Comparison of ENCODE assay signal across 17 mouse cellular contexts in genomic region chr7:25293191-25293739, GRCm38 (mm10). TPM values are rescaled to one million over a fixed set of nuclear protein-coding genes. Genes with fewer than 3 reads are reported as not detected.
DNase-seq lines count a peak whose midpoint lies in the region; ATAC-seq and TF ChIP-seq lines count a peak whose summit lies in the region.
"Had no signal": no experiment of that assay in that cellular context is flagged by ENCODE, and none has a peak within 500 bp of the region (broad histone marks: within the 10 kb centered on the region; RNA-seq: fewer than 3 reads in every experiment).

No protein-coding gene starts in this region.

- H3K9me3 ChIP-seq in forebrain, embryonic 12.5 days: 0 out of 2 replicates have a peak, but pooled peaks cover 7% of the 10 kb centered on the region
- no peaks in the 10 kb centered on the region for H3K9me3 ChIP-seq in forebrain, embryonic 14.5 days (replicated peaks; ENCODE audit: control insufficient read depth, low read length)
- H3K9me3 ChIP-seq in kidney, embryonic 15.5 days (replicated peaks): no peaks in the 10 kb centered on the region
- no peaks in the 10 kb centered on the region for H3K9me3 ChIP-seq in kidney, embryonic 14.5 days (ENCODE audit: control insufficient read depth, low read length)
- no peaks in the 10 kb centered on the region; the same call in 1 of the 2 replicates for H3K9me3 ChIP-seq in embryonic facial prominence, embryonic 10.5 days
- H3K9me3 ChIP-seq in intestine, postnatal 0 days (ENCODE audit: control insufficient read depth): no peaks in the 10 kb centered on the region
- H3K9me3 ChIP-seq: midbrain, embryonic 12.5 days had no signal

- DNase-seq in forebrain, embryonic 14.5 days (ENCODE audit: low spot score): no peak
- no peak for DNase-seq in embryonic facial prominence, embryonic 10.5 days (ENCODE audit: low spot score)
- DNase-seq in right cerebral cortex, adult 2 months (ENCODE audit: low spot score in 2 of 2): no peak
- no peak for DNase-seq in left cerebral cortex, adult 2 months (ENCODE audit: extremely low spot score in 1 of 2, low spot score in 2 of 2)
- DNase-seq: cerebellum, adult 11 months; lung, embryonic 14.5 days had no signal

- H3K36me3 ChIP-seq in forebrain, embryonic 12.5 days (replicated peaks): peaks cover 78% of the 10 kb centered on the region
- peaks cover 79% of the 10 kb centered on the region for H3K36me3 ChIP-seq in forebrain, embryonic 14.5 days (ENCODE audit: control insufficient read depth, insufficient read depth, low read length)
- H3K36me3 ChIP-seq in kidney, embryonic 15.5 days: peaks cover 75% of the 10 kb centered on the region
- H3K36me3 ChIP-seq in kidney, embryonic 14.5 days (ENCODE audit: control insufficient read depth, insufficient read depth, low read length): peaks cover 72% of the 10 kb centered on the region
- H3K36me3 ChIP-seq in embryonic facial prominence, embryonic 10.5 days (replicated peaks): peaks cover 80% of the 10 kb centered on the region
- H3K36me3 ChIP-seq in intestine, postnatal 0 days (ENCODE audit: control insufficient read depth, insufficient read depth): peaks cover 66% of the 10 kb centered on the region

- H3K4me3 ChIP-seq in forebrain, embryonic 12.5 days (replicated peaks): no peak overlapping the region
- H3K4me3 ChIP-seq in forebrain, embryonic 14.5 days (ENCODE audit: low read depth, low read length): no peak overlapping the region
- no peak overlapping the region for H3K4me3 ChIP-seq in kidney, embryonic 15.5 days (replicated peaks)
- no peak overlapping the region for H3K4me3 ChIP-seq in kidney, embryonic 14.5 days (ENCODE audit: low read length)
- peak overlapping the region; percentile 17; the same call in 1 of the 2 replicates for H3K4me3 ChIP-seq in embryonic facial prominence, embryonic 10.5 days
- H3K4me3 ChIP-seq in intestine, postnatal 0 days (ENCODE audit: low read depth, low read length): no peak overlapping the region
- H3K4me3 ChIP-seq in left cerebral cortex, adult 2 months: no peak overlapping the region
- H3K4me3 ChIP-seq: midbrain, embryonic 12.5 days had no signal

- intact Hi-C loops in left cerebral cortex, adult 2 months (cut with DNase I): no loop called here

- peaks cover 32% of the 10 kb centered on the region for H3K4me1 ChIP-seq in forebrain, embryonic 12.5 days
- peaks cover 11% of the 10 kb centered on the region; the same call in 1 of the 2 replicates for H3K4me1 ChIP-seq in forebrain, embryonic 14.5 days (ENCODE audit: control insufficient read depth, insufficient read depth, low read length)
- H3K4me1 ChIP-seq in kidney, embryonic 15.5 days: peaks cover 38% of the 10 kb centered on the region
- peaks cover 8% of the 10 kb centered on the region for H3K4me1 ChIP-seq in kidney, embryonic 14.5 days (ENCODE audit: control insufficient read depth, insufficient read depth, low read length)
- H3K4me1 ChIP-seq in embryonic facial prominence, embryonic 10.5 days: peaks cover 15% of the 10 kb centered on the region
- H3K4me1 ChIP-seq in intestine, postnatal 0 days (replicated peaks; ENCODE audit: control insufficient read depth, insufficient read depth, low read length): no peaks in the 10 kb centered on the region

- WGBS in forebrain, embryonic 12.5 days: 79% methylated on average over 10 of the region's 10 CpGs
- 83% methylated on average over 10 of the region's 10 CpGs for WGBS in forebrain, embryonic 14.5 days
- WGBS in kidney, embryonic 15.5 days: 74% methylated on average over 10 of the region's 10 CpGs
- WGBS in kidney, embryonic 14.5 days: 84% methylated on average over 10 of the region's 10 CpGs
- 81% methylated on average over 10 of the region's 10 CpGs for WGBS in embryonic facial prominence, embryonic 10.5 days
- 87% methylated on average over 10 of the region's 10 CpGs for WGBS in intestine, postnatal 0 days

- H3K9ac ChIP-seq in forebrain, embryonic 12.5 days: no peak overlapping the region
- no peak overlapping the region for H3K9ac ChIP-seq in forebrain, embryonic 14.5 days (ENCODE audit: low read length)
- no peak overlapping the region for H3K9ac ChIP-seq in kidney, embryonic 15.5 days
- no peak overlapping the region for H3K9ac ChIP-seq in kidney, embryonic 14.5 days (ENCODE audit: low read depth, low read length)
- H3K9ac ChIP-seq in intestine, postnatal 0 days (ENCODE audit: low read depth, low read length): no peak overlapping the region
- H3K9ac ChIP-seq: lung, embryonic 14.5 days; midbrain, embryonic 12.5 days had no signal

- H3K4me2 ChIP-seq in forebrain, embryonic 12.5 days: no peak overlapping the region
- H3K4me2 ChIP-seq in forebrain, embryonic 14.5 days (ENCODE audit: low read length): no peak overlapping the region
- no peak overlapping the region for H3K4me2 ChIP-seq in kidney, embryonic 15.5 days
- no peak overlapping the region for H3K4me2 ChIP-seq in kidney, embryonic 14.5 days (replicated peaks; ENCODE audit: low read depth, low read length)
- H3K4me2 ChIP-seq in intestine, postnatal 0 days (replicated peaks; ENCODE audit: low read depth): no peak overlapping the region
- H3K4me2 ChIP-seq: lung, embryonic 14.5 days; midbrain, embryonic 12.5 days had no signal

- TF ChIP-seq CTCF in intestine, postnatal 0 days (IDR thresholded peaks at IDR 0.05; ENCODE audit: low read depth): no peak
- TF ChIP-seq CTCF in left cerebral cortex, adult 2 months (IDR thresholded peaks at IDR 0.05): no peak

- no peaks in the 10 kb centered on the region for H3K27me3 ChIP-seq in forebrain, embryonic 12.5 days
- no peaks in the 10 kb centered on the region for H3K27me3 ChIP-seq in forebrain, embryonic 14.5 days (replicated peaks; ENCODE audit: control insufficient read depth, insufficient read depth, low read length)
- no peaks in the 10 kb centered on the region for H3K27me3 ChIP-seq in kidney, embryonic 15.5 days
- H3K27me3 ChIP-seq in kidney, embryonic 14.5 days (ENCODE audit: control insufficient read depth, insufficient read depth, low read length): no peaks in the 10 kb centered on the region
- no peaks in the 10 kb centered on the region for H3K27me3 ChIP-seq in embryonic facial prominence, embryonic 10.5 days (replicated peaks; ENCODE audit: low read depth, poor library complexity, severe bottlenecking)
- no peaks in the 10 kb centered on the region for H3K27me3 ChIP-seq in intestine, postnatal 0 days (replicated peaks; ENCODE audit: control insufficient read depth, insufficient read depth, low read length)
- H3K27me3 ChIP-seq: midbrain, embryonic 12.5 days had no signal

- no peak for ATAC-seq in forebrain, embryonic 12.5 days (ENCODE audit: low FRiP score)
- no peak for ATAC-seq in forebrain, embryonic 14.5 days
- ATAC-seq in kidney, embryonic 15.5 days (replicated peaks; ENCODE audit: low FRiP score): no peak
- ATAC-seq in kidney, embryonic 14.5 days (ENCODE audit: low FRiP score, low TSS enrichment): no peak
- no peak for ATAC-seq in intestine, postnatal 0 days

- H3K27ac ChIP-seq in forebrain, embryonic 12.5 days: peak overlapping the region; percentile 5; the same call in 1 of the 2 replicates
- no peak overlapping the region for H3K27ac ChIP-seq in forebrain, embryonic 14.5 days (ENCODE audit: low read depth, low read length)
- 0 out of 2 replicates have a peak overlapping the region, but pooled peaks have one; percentile 41 for H3K27ac ChIP-seq in kidney, embryonic 15.5 days
- H3K27ac ChIP-seq in kidney, embryonic 14.5 days (ENCODE audit: low read depth, low read length): no peak overlapping the region
- H3K27ac ChIP-seq in embryonic facial prominence, embryonic 10.5 days (replicated peaks): no peak overlapping the region
- H3K27ac ChIP-seq in intestine, postnatal 0 days (ENCODE audit: low read depth, low read length): peak overlapping the region; percentile 21; the same call in 1 of the 2 replicates
- no peak overlapping the region for H3K27ac ChIP-seq in left cerebral cortex, adult 2 months
- H3K27ac ChIP-seq: midbrain, embryonic 12.5 days had no signal

RNA-seq across cellular contexts. Expression of gene Pafah1b3, which starts 4.5 kb away (rescaled TPM):
- 378 and 384 TPM in 2 replicates for polyA plus RNA-seq in forebrain, embryonic 12.5 days (2016; fragmentation: Nextera tagmentation; extraction: Ambion mirVana)
- 574 and 635 TPM in 2 replicates for polyA plus RNA-seq in forebrain, embryonic 14.5 days (2014; fragmentation: Nextera tagmentation; extraction: Ambion mirVana)
- polyA plus RNA-seq in kidney, embryonic 15.5 days (2015; fragmentation: Nextera tagmentation; extraction: Ambion mirVana): 181 and 191 TPM in 2 replicates
- polyA plus RNA-seq in kidney, embryonic 14.5 days (2014; fragmentation: Nextera tagmentation; extraction: Ambion mirVana): 199 and 245 TPM in 2 replicates
- 281 and 301 TPM in 2 replicates for polyA plus RNA-seq in embryonic facial prominence, embryonic 10.5 days (2016; fragmentation: Nextera tagmentation; extraction: Ambion mirVana)
- polyA plus RNA-seq in intestine, postnatal 0 days (2015; fragmentation: Nextera tagmentation; extraction: Ambion mirVana): 87.6 and 91.9 TPM in 2 replicates
- total RNA-seq in left cerebral cortex, adult 2 months (2021): 10 to 100 TPM; 27.9 to 34.2 TPM

RNA-seq across cellular contexts. Expression of gene Prr19, which starts 7.9 kb away (rescaled TPM):
- polyA plus RNA-seq in forebrain, embryonic 12.5 days (2016; fragmentation: Nextera tagmentation; extraction: Ambion mirVana): 1.3 and 1.7 TPM in 2 replicates
- 1.8 and 2.2 TPM in 2 replicates for polyA plus RNA-seq in forebrain, embryonic 14.5 days (2014; fragmentation: Nextera tagmentation; extraction: Ambion mirVana)
- 0.90 and 1.0 TPM in 2 replicates for polyA plus RNA-seq in kidney, embryonic 15.5 days (2015; fragmentation: Nextera tagmentation; extraction: Ambion mirVana)
- polyA plus RNA-seq in kidney, embryonic 14.5 days (2014; fragmentation: Nextera tagmentation; extraction: Ambion mirVana): 0.67 and 0.69 TPM in 2 replicates
- polyA plus RNA-seq in embryonic facial prominence, embryonic 10.5 days (2016; fragmentation: Nextera tagmentation; extraction: Ambion mirVana): 0.82 and 0.88 TPM in 2 replicates
- polyA plus RNA-seq in intestine, postnatal 0 days (2015; fragmentation: Nextera tagmentation; extraction: Ambion mirVana): 0.12 TPM in 1 of 2 replicates, not detected in the other
- under 1 TPM in 1 of 2 experiments, not detected in 1; 0.27 TPM for total RNA-seq in left cerebral cortex, adult 2 months (2021)
- total RNA-seq: adrenal gland, adult 18-20 months; hematopoietic stem cell, adult 5-6 weeks; layer of hippocampus, adult 18-20 months; left cerebral cortex, postnatal 36 days had no signal
- polyA plus RNA-seq: C2C12; small intestine, adult 2 months had no signal

RNA-seq across cellular contexts. Expression of gene Tmem145, which starts 12.6 kb away (rescaled TPM):
- polyA plus RNA-seq in forebrain, embryonic 12.5 days (2016; fragmentation: Nextera tagmentation; extraction: Ambion mirVana): 11.9 and 12.1 TPM in 2 replicates
- 14.5 and 25.5 TPM in 2 replicates for polyA plus RNA-seq in forebrain, embryonic 14.5 days (2014; fragmentation: Nextera tagmentation; extraction: Ambion mirVana)
- 0.68 and 0.87 TPM in 2 replicates for polyA plus RNA-seq in kidney, embryonic 15.5 days (2015; fragmentation: Nextera tagmentation; extraction: Ambion mirVana)
- polyA plus RNA-seq in kidney, embryonic 14.5 days (2014; fragmentation: Nextera tagmentation; extraction: Ambion mirVana): 0.49 and 0.62 TPM in 2 replicates
- polyA plus RNA-seq in embryonic facial prominence, embryonic 10.5 days (2016; fragmentation: Nextera tagmentation; extraction: Ambion mirVana): 0.85 and 1.0 TPM in 2 replicates
- polyA plus RNA-seq in intestine, postnatal 0 days (2015; fragmentation: Nextera tagmentation; extraction: Ambion mirVana): 0.69 and 0.92 TPM in 2 replicates
- 10 to 100 TPM; 51.8 to 59.3 TPM for total RNA-seq in left cerebral cortex, adult 2 months (2021)
- total RNA-seq: hematopoietic stem cell, adult 5-6 weeks had no signal

RNA-seq across cellular contexts. Expression of gene Megf8, which starts 23.7 kb away (rescaled TPM):
- polyA plus RNA-seq in forebrain, embryonic 12.5 days (2016; fragmentation: Nextera tagmentation; extraction: Ambion mirVana): 18.5 and 18.8 TPM in 2 replicates
- 13.3 and 17.5 TPM in 2 replicates for polyA plus RNA-seq in forebrain, embryonic 14.5 days (2014; fragmentation: Nextera tagmentation; extraction: Ambion mirVana)
- 13.3 and 16.4 TPM in 2 replicates for polyA plus RNA-seq in kidney, embryonic 15.5 days (2015; fragmentation: Nextera tagmentation; extraction: Ambion mirVana)
- 14.0 and 16.2 TPM in 2 replicates for polyA plus RNA-seq in kidney, embryonic 14.5 days (2014; fragmentation: Nextera tagmentation; extraction: Ambion mirVana)
- 17.6 and 17.7 TPM in 2 replicates for polyA plus RNA-seq in embryonic facial prominence, embryonic 10.5 days (2016; fragmentation: Nextera tagmentation; extraction: Ambion mirVana)
- 3.4 and 3.8 TPM in 2 replicates for polyA plus RNA-seq in intestine, postnatal 0 days (2015; fragmentation: Nextera tagmentation; extraction: Ambion mirVana)
- total RNA-seq in left cerebral cortex, adult 2 months (2021): 100 to 1,000 TPM; 110 to 115 TPM

RNA-seq across cellular contexts. Expression of gene Cic, which starts 25.8 kb away (rescaled TPM):
- polyA plus RNA-seq in forebrain, embryonic 12.5 days (2016; fragmentation: Nextera tagmentation; extraction: Ambion mirVana): 40.8 and 46.9 TPM in 2 replicates
- polyA plus RNA-seq in forebrain, embryonic 14.5 days (2014; fragmentation: Nextera tagmentation; extraction: Ambion mirVana): 37.4 and 38.7 TPM in 2 replicates
- polyA plus RNA-seq in kidney, embryonic 15.5 days (2015; fragmentation: Nextera tagmentation; extraction: Ambion mirVana): 28.2 and 32.4 TPM in 2 replicates
- polyA plus RNA-seq in kidney, embryonic 14.5 days (2014; fragmentation: Nextera tagmentation; extraction: Ambion mirVana): 36.0 and 47.2 TPM in 2 replicates
- polyA plus RNA-seq in embryonic facial prominence, embryonic 10.5 days (2016; fragmentation: Nextera tagmentation; extraction: Ambion mirVana): 17.1 and 21.4 TPM in 2 replicates
- polyA plus RNA-seq in intestine, postnatal 0 days (2015; fragmentation: Nextera tagmentation; extraction: Ambion mirVana): 17.2 and 21.7 TPM in 2 replicates
- 100 to 1,000 TPM; 215 to 228 TPM for total RNA-seq in left cerebral cortex, adult 2 months (2021)

Comparison
In these comparisons a context has a peak if more than half of its experiments do, and no peak if none do; other contexts are left out.
1. H3K27ac ChIP-seq: peak in forebrain, embryonic 12.5 days (single experiment), kidney, embryonic 15.5 days (single experiment) and intestine, postnatal 0 days (single experiment); none in forebrain, embryonic 14.5 days (single experiment), kidney, embryonic 14.5 days (single experiment), embryonic facial prominence, embryonic 10.5 days (single experiment) and left cerebral cortex, adult 2 months (single experiment).